Mouse (Mus musculus) left cerebral cortex, adult 11 months (tissue): ENCODE measurements at regions not wholly inside any gene's neighbourhood (a gene's known extent, or its start where the extent isn't known, plus 50 kb on each side); places are given as distances from the start of the nearest gene placed in this dataset.
A peak's percentile ranks its signal among the peaks of the same experiment; 100 is the strongest.

Experiments
- DNase-seq: peaks from one replicate; pipeline ENCODE4 v3.0.0; 2022; ENCODE audit warnings: low spot score

GRCm38 (mm10) chr8:109151711-109152110, 342.1 kb upstream of the Pmfbp1 start:
- no peak for DNase-seq

- DNase-seq: no peak
These were observed 338.3 kb upstream of the Pmfbp1 start for GRCm38 (mm10) chr8:109155489-109155888.

DNA sequence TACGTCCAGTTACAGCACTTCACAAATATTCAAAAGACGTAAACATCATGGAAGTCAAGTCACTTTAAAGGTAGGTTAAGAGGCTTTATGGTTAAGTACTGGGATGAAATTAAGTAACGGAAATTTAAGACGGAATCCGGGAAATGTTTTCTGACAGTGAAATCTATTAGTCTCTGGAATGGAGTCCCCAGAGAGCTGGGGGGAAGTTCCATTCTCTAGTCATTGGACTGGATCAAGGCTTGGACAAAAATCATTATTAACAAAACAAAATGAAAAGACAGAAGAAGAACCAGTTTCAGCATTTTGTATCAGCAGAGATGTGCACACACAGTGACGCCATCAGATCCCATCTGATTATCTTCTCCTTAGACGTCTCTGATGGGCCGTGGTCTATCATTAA, 337.8 kb upstream of the Pmfbp1 start:
- DNase-seq: no peak

DNA sequence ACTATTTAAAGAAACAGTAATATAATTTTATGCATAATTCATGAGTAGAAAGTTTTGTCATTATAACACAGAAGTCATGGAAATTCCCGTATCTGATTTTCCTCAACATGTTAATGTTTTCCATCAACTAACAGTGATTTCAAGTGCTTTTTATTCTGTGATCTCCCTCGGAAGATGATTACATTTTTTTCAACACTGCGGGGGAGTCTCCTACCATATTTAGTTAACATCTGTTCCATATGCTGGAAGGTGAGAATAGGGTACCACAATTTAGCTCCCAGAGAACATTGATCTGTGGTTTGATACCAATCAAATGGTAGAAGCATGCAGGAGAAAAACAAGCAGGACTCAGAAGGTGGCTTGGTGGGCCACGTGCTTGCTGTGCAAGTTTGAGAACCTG, 321.1 kb upstream of the Pmfbp1 start:
- DNase-seq: no peak

- DNase-seq: peak; percentile 36
These were observed 308.1 kb upstream of the Pmfbp1 start for GRCm38 (mm10) chr8:109185558-109186198.

DNA sequence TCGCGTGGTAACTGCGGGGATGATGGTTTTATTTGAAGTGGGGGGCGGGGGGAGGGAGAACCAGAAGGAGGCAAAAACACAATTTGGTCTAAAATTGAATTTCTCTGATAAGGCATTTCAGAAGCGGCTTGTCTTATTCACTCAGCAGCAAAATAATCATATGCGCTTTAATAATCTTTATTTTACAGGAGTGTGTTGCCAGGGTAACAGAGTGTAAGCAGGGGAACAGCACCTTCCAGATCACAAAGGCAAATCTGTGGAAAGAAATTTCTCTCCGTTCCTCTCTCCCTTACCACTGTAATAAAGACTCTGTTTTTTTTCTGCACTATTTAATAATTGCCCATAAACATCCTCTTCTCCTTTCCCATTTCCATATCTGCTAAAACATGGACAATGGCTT, 306.2 kb upstream of the Pmfbp1 start:
- no peak for DNase-seq

DNA sequence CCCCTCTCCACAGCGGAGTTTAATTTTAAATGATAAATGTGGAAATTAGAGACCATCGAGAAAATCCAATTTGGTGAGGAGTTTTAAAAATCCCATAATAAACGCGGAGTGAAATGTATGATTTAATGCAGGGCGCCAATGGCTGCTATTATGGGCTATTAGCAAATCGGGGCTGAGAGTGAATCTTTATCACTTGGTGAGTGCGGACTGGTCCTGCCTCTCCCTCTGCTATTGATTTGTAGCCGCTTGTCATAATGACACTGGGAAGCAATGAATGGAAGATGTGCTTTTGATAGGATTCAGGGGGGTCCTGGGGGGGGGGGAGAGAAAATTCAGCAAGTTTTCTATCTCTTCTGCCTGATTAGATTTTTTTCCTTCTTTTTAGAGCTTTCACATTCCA, 279.6 kb upstream of the Pmfbp1 start:
- DNase-seq: no peak

DNA sequence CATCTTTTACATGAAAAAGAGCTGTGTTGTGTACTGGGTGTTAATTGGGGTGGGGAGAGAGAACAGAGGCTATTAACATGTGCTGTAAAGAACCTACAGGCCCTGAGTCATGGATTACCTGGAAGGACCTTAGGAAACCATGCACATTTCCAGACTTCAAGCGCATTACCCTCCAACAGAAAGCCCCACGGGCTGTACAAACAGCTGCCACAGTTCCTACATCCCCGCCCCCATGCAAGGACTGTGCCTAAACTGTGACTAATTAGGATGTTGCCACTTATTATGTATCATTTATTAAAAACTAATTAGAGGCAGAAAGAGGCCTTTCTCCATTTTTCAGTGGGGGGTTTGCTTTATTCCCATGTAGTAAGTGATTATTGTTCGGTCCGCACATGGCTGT, 277.5 kb upstream of the Pmfbp1 start:
- DNase-seq: no peak

- no peak for DNase-seq
These were observed 276.5 kb upstream of the Pmfbp1 start for GRCm38 (mm10) chr8:109217326-109217725.

DNA sequence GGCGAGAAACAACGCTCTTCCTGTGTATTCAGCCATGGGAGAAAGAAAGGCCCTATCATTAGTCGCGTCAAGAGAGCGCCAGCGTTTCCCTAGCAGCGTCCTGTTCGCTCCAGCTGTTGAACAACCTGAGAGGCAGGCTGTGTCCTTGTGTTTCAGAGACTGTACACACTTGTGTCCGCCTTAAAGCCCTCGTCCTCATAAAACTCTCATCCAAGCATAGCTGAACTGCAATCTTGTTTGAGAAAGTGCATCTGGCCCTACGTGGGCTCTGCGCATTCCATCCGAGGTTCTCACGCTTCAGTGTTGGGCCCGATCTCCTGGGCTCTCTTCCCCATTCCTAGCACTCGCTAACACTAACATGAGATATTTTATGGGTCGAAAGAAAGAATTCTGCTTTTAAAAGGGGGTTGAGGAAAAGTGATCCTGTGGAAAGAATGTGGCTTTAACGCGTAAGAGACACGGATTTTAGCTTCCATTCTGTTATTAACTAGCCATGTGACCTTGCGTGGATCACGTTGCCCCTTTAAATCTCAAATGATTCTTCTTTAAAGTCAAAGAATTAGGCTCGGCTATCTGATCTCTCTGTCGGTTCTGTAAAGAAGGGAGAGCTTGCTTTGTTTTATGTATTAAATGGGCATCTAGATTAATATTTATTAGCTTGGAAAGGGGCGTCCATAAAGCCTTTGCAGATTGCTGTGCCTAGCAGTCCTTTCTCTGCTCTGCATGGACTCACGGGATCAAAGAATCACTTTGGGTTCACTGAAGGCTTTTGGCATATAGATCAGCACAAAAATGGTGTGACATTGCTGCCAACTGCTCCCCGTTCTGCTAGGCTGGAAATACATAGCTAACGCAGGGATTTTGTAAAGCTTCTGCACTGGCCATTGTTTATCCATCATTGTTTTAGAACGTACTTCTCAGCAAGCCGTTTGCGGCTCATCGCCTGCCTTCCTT, 261.3 kb upstream of the Pmfbp1 start:
- no peak for DNase-seq

- no peak for DNase-seq
These were observed 248.3 kb upstream of the Pmfbp1 start for GRCm38 (mm10) chr8:109245526-109245925.

DNA sequence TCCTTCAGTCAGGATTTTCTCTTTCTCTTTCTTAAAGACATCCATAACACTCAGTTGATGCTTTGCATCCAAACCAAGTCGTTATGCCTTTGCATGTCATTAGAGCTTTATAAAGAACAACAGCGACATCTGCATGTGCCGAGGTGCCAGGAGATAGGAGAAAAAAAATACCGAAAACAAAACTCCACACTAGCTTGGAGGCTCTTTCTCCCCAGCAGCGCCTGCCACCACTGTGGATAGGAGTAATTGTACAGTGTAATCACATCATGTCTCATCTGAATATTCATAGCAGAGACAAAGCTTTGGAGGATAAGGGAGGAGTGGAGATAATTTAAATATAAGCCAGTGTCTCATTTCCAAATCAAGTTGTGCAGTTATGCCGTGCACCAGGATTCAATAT, 246.0 kb upstream of the Pmfbp1 start:
- DNase-seq: no peak

DNA sequence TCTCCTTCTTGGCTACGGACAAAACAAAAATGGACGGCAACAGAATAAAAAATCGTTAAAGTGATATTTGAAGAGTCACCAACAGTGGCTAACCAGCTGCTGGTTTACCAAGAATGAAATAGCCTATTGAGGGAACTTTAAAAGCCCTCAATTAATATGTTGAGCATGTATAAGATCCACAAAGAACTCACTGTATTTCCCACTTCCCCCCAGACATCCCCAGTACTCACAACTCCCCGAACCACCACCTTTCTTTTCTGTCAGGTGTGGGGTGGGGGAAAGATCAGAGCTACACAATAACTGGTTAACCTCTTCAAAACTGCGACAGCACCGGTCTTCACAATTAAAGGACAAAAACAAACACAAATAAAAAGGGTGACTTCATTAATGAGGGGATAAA, 245.5 kb upstream of the Pmfbp1 start:
- no peak for DNase-seq

DNA sequence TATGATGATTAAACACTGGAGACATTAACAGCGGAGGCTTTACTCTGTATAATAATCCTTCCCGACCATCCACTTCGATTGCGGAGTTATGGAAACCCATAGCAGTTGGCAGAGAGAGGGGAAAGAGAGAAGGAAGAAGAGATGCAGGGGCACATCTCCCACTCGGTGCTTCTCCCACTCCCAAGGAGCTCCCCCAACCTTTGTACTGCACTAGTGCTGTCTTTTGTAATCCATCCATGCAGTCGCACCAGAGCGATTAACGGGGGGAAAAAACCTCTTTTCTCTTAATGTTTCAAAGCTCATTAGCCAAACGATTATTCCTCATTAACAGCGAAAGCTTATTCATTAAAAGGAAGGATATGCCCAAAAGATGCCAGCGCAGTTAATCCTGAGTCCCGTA, 244.6 kb upstream of the Pmfbp1 start:
- no peak for DNase-seq

DNA sequence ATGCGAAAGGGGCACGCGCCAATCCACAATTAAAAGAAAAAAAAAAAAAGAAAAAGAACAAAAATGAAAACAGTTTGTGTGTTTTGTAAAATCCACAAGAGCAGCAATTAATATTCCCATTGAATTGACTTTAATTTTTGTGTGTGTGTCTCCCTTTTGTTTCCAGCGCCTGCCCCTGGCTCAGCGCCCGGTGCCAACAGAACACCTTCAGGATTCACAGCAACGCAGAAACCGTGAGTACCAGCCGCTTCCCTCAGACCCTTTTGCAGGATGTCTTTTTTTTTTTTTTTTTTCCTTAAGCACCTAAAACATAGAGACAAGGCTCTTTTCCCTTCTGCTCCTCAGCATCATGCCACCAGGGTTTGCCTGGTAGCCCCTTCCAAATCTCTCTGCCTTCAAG, 244.1 kb upstream of the Pmfbp1 start:
- DNase-seq: no peak

DNA sequence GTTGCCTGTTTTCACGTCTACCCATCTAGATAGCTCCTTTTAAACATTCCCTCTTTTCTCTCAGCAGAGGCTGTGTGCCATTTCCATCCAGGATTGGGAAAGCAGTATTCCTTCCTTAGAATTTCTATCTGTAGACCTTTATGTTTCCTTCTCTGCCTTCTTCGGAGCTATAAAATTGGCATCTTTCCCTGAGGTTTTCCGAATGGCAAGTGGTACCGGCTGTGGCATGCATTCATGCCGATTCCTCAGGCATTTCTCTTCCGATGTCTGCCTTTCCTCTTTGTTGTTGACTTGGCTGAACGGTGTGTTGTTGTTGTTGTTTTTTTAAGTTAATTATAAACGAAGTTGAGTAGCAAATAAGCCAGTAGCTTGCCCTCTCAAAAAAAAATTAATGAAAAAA, 243.3 kb upstream of the Pmfbp1 start:
- no peak for DNase-seq

DNA sequence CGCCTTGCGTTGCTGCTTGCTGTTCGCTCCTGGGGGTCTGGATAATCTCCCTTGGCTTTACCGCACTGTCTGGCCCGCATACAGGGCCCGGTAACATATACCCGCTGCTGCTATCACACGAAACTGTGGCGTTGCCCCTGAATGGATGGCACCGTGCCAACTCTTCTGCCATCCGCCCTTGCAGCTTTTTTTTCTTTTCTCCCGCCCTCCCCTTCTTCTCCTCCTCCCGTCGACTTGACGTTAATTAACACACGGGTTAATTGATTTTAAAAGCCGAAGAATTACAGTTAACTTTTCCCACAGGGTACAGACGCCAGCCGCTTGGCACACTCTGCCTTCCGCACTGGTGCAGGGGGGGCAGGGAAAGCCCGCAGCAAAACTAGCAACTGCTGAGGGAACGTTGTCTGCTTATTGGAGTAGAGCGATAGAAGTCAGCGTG, 242.4 kb upstream of the Pmfbp1 start:
- no peak for DNase-seq

- DNase-seq: no peak
These were observed 241.4 kb upstream of the Pmfbp1 start for GRCm38 (mm10) chr8:109252404-109252803.

DNA sequence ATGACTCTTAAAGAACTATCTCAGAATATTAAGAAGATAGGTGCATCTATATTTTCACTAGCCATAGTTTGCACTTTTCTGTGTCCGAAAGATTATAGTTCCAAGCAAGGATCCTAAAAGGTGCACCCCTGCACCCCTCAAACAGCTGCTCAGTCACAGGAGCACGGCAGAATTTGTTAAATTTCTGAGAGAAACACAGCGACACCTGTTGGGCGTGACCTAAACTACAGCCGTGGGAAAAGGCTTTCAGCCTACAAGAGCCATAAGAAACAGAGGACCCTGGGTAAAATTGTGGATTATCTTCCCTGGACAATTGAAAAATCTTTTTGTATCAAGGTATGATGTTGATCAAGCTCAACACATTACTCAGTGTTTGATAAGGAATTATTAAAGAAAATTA, 214.7 kb upstream of the Pmfbp1 start:
- DNase-seq: no peak

DNA sequence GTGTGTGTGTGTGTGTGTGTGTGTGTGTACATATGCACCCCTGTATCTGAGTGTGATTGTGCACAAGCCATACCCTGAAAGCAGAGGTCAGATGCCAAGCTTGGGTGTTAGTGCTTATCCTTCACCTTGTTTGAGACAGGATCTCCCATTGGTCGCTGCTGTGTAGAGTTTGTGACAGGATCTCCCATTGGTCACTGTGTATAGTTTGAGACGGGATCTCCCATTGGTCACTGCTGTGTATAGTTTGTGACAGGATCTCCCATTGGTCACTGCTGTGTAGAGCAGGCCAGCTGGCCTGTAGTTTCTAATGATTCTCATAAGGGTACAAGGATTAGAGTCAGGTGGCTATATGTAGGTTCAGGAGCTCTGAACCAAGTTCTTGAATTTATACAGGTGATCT, 213.3 kb upstream of the Pmfbp1 start:
- DNase-seq: no peak

DNA sequence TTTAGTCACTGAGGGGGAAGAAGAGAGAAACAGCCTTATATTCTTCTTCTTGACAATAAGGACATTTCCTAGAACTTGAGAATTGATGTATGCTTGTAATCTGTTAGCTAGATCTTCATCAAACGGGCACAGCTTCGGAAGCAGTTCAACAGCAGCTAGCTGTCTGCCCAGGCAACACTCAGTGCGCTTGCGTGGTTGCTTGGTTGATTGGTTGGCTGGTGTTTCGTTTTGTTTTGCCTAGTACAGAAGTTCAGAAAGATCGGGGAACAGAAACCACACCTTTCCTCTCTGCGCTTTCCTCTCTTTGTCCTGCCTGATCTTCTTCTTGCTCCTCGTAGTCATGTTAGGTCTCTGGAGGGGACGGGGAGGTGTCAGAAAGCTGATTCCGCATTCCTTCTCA, 212.2 kb upstream of the Pmfbp1 start:
- no peak for DNase-seq

DNA sequence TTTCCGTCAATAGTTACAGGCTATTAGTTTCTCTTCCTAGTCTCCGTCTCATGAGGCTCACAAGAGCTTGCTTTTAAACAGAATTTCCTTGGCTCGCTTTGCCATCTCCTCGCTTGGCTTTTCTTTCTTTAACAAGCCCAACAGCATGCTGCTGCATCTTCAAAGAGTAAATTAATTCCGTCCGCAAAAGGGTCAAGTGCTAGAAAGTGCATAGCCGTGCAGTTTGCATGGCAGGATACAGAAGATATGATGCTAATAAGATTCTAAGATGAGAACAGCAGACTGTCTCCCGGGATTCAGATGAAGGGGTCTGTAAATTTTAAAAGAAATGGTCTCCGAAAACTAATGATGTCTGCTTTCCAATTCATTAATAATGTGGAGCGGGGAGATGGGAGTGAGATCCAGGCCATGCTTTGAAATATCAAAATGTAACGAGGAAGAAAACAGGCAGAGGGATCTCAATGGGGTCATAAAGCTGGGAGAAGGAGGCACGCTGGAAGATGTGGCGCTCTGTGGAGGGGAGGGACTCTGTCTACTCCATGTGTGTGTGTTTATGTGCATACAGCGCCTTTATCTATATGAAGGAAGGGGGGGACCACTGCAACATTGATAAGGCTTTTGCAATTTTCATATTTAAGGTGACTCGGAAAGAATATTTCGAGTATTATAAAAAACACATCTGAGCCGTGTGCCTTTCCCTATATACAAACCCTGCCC, 183.0 kb upstream of the Pmfbp1 start:
- no peak for DNase-seq
